Mouse (Mus musculus): ENCODE measurements around the gene Nfat5. TPM values are rescaled to one million over a fixed set of nuclear protein-coding genes. Genes with fewer than 3 reads are reported as not detected.

The Nfat5 gene
- polyA plus RNA-seq, 1 experiment from 2014 or later, result 14.7 TPM

- Histone ChIP-seq H3K27me3 (ENCODE audit: control insufficient read depth, insufficient read depth, low read length) (no peaks in the 10 kb centered on the region), H3K4me3 (ENCODE audit: low read depth, low read length) (no peak overlapping the region), H3K9me3 (ENCODE audit: control insufficient read depth, low read length) (no peaks in the 10 kb centered on the region), H3K36me3 (ENCODE audit: control insufficient read depth, insufficient read depth, low read length) (no peaks in the 10 kb centered on the region), H3K4me1 (replicated peaks; ENCODE audit: control insufficient read depth, insufficient read depth, low read length) (no peaks in the 10 kb centered on the region), H3K4me2 (replicated peaks; ENCODE audit: low read depth, low read length) (no peak overlapping the region), H3K9ac (ENCODE audit: low read depth, low read length) (no peak overlapping the region), H3K27ac (ENCODE audit: low read depth, low read length) (no peak overlapping the region)
- WGBS, result 96% methylated on average over 2 of the region's 2 CpGs
- ATAC-seq (ENCODE audit: low FRiP score) (no peak), DNase-seq (ENCODE audit: low spot score) (no peak)
Observed at GRCm38 (mm10) chr8:107385063-107385462, 91.8 kb downstream of the Nfat5 start.

DNA sequence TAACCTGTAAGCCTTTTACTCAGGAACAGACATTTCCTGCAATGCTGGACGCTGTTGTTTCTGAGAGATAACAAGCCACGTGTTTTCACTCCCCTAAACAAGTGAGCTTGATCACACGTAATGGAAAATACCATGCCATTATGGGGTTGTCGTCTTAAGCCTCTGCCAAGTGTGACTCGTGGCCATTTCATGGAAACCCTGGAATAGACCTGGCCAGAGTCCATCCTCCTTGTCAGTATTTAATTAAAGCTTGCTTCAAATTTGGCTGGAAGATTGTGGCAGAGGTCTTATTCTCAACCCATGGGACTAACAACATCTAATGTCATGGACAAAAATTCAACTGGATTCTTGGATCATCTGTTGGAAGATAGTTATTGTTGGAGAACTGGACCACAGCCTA is 92.9 kb downstream of the Nfat5 start:
- ATAC-seq (ENCODE audit: low FRiP score) (no peak), DNase-seq (ENCODE audit: low spot score) (no peak)
- Histone ChIP-seq H3K4me3 (ENCODE audit: low read depth, low read length) (no peak overlapping the region), H3K36me3 (ENCODE audit: control insufficient read depth, insufficient read depth, low read length) (no peaks in the 10 kb centered on the region), H3K4me1 (replicated peaks; ENCODE audit: control insufficient read depth, insufficient read depth, low read length) (no peaks in the 10 kb centered on the region), H3K27ac (ENCODE audit: low read depth, low read length) (no peak overlapping the region), H3K9ac (ENCODE audit: low read depth, low read length) (no peak overlapping the region), H3K9me3 (ENCODE audit: control insufficient read depth, low read length) (no peaks in the 10 kb centered on the region), H3K4me2 (replicated peaks; ENCODE audit: low read depth, low read length) (no peak overlapping the region), H3K27me3 (ENCODE audit: control insufficient read depth, insufficient read depth, low read length) (no peaks in the 10 kb centered on the region)
- 72% methylated on average over 5 of the region's 5 CpGs for WGBS

DNA sequence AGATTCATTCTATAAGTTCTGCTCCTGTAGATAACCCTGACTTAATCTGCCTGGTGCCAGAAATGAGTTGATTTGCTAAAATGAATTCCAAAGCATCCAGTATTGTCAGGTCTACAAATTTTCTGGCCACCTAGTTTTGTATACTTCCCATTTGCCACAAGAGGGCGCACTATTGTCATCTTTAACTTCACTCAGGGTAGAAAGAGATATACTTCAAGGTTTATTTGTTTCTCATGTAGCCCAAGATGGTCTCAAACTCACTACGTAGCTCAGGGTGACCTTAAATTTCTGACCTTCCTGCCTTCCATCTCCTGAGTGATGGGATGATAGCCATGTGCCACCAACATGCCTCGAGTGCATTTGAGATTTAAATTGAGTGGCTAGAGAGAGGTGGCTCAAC is 93.4 kb downstream of the Nfat5 start:
- WGBS, result 30% methylated on average over 3 of the region's 3 CpGs

DNA sequence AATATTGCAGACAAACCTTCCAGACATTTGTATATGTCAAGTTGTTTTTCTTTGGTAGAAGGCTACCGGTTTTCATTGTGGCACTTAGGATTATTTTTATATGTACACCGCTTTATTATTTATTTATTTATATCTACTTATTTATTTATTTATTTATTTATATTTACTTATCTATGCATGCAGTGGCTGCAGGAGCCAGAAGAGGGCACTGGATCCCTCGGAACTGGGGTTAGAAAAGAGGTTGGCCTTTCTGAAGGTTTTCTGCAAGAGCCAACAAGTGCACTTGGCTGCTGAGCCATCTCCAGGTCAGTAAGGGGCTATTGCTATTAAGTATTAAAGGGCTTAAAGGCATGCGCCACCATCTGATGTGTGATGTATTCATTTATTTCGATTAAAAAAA is 94.6 kb downstream of the Nfat5 start:
- H3K9me3 ChIP-seq (ENCODE audit: control insufficient read depth, low read length), result no peaks in the 10 kb centered on the region
- no peak overlapping the region for H3K9ac ChIP-seq (ENCODE audit: low read depth, low read length)
- H3K4me2 ChIP-seq (replicated peaks; ENCODE audit: low read depth, low read length), result no peak overlapping the region
- H3K4me1 ChIP-seq (replicated peaks; ENCODE audit: control insufficient read depth, insufficient read depth, low read length), result no peaks in the 10 kb centered on the region
- no peaks in the 10 kb centered on the region for H3K27me3 ChIP-seq (ENCODE audit: control insufficient read depth, insufficient read depth, low read length)
- no peak overlapping the region for H3K27ac ChIP-seq (ENCODE audit: low read depth, low read length)
- WGBS, result 71% methylated on average over 5 of the region's 5 CpGs
- ATAC-seq (ENCODE audit: low FRiP score) (no peak), DNase-seq (ENCODE audit: low spot score) (peak; percentile 45)
- H3K4me3 ChIP-seq (ENCODE audit: low read depth, low read length), result no peak overlapping the region
- no peaks in the 10 kb centered on the region for H3K36me3 ChIP-seq (ENCODE audit: control insufficient read depth, insufficient read depth, low read length)

More for the DNA sequence above, 93.4 kb downstream of the Nfat5 start:
- Histone ChIP-seq H3K9ac (ENCODE audit: low read depth, low read length) (no peak overlapping the region), H3K4me2 (replicated peaks; ENCODE audit: low read depth, low read length) (no peak overlapping the region), H3K9me3 (ENCODE audit: control insufficient read depth, low read length) (no peaks in the 10 kb centered on the region), H3K36me3 (ENCODE audit: control insufficient read depth, insufficient read depth, low read length) (no peaks in the 10 kb centered on the region), H3K27me3 (ENCODE audit: control insufficient read depth, insufficient read depth, low read length) (no peaks in the 10 kb centered on the region), H3K27ac (ENCODE audit: low read depth, low read length) (no peak overlapping the region), H3K4me3 (ENCODE audit: low read depth, low read length) (no peak overlapping the region), H3K4me1 (replicated peaks; ENCODE audit: control insufficient read depth, insufficient read depth, low read length) (no peaks in the 10 kb centered on the region)
- DNase-seq (ENCODE audit: low spot score) (peak; percentile 78), ATAC-seq (ENCODE audit: low FRiP score) (no peak)

DNA sequence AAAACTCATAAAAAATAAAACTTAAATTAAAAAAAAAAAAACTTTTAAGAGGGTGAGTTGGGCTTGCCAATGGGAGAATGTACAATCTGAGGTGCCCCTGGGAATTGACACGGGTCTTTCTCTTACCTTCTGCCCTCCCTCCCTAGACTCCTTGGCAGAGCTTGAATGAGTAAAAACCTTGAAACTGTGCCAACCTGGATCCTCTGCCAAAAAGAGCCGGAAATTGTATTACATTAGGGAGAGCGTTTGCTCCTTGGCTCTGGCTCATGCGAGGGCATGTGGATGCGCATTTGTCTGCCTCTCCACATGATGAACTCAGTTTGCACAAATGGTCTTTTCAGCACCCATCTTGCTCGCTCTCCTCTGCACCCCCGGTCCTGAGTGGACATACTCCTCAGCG is 96.3 kb downstream of the Nfat5 start:
- no peaks in the 10 kb centered on the region for H3K36me3 ChIP-seq (ENCODE audit: control insufficient read depth, insufficient read depth, low read length)
- no peak overlapping the region for H3K4me3 ChIP-seq (ENCODE audit: low read depth, low read length)
- no peak overlapping the region for H3K27ac ChIP-seq (ENCODE audit: low read depth, low read length)
- no peaks in the 10 kb centered on the region for H3K4me1 ChIP-seq (replicated peaks; ENCODE audit: control insufficient read depth, insufficient read depth, low read length)
- no peak overlapping the region for H3K4me2 ChIP-seq (replicated peaks; ENCODE audit: low read depth, low read length)
- ATAC-seq (ENCODE audit: low FRiP score) (no peak), DNase-seq (ENCODE audit: low spot score) (no peak)
- no peak overlapping the region for H3K9ac ChIP-seq (ENCODE audit: low read depth, low read length)
- H3K27me3 ChIP-seq (ENCODE audit: control insufficient read depth, insufficient read depth, low read length), result no peaks in the 10 kb centered on the region
- WGBS, result 94% methylated on average over 8 of the region's 8 CpGs
- H3K9me3 ChIP-seq (ENCODE audit: control insufficient read depth, low read length), result no peaks in the 10 kb centered on the region

DNA sequence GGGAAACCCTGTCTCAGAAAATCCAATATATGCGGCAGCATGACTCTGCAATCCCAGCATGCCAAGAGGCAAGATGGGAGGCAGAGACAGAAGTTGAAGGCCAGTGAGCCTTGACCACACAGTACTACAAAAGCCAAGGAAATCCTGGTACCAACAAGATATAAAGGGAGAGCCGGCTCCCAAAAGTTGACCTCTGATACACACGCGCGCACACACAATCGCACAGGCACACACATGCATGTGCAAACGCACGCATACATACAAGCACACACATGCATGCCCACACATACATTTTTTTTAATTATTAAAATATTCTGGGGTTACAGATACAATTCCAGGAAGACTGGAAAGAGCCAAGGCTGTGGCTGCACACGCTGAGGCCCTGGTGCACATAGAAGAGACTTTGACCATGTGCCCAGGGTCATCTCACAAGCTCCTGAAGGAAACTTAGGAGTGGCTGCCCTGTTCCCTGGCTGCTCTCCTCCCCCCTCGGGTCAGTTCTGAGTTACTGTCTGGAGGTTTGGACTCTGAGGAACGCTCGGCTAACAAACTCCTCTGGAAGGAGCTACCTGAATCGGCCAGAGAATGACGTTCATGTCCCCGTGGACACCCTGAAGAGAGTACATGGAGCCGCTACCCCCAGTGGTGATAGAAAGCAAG is 97.3 kb downstream of the Nfat5 start:
- no peak for DNase-seq (ENCODE audit: low spot score)
- 91% methylated on average over 16 of the region's 16 CpGs for WGBS

DNA sequence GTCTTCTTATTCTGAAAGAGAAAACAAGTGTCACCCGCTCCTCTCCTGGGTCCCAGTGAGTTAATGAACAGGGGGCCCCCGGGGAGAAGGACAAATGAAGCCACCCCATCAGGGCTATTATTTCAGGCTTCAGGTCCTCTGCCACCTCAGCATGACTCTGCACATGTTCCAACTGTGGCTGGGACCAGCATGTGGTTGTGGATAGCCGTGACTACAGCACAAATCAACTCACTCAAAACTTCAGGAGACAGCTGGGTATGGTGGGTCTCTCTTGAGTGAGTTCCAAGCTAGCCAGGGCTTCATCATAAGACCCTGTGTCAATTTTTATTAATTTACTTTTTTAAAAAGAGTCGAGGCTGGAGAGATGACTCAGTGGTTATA is 97.9 kb downstream of the Nfat5 start:
- DNase-seq (ENCODE audit: low spot score) (no peak), ATAC-seq (ENCODE audit: low FRiP score) (no peak)
- Histone ChIP-seq H3K4me1 (replicated peaks; ENCODE audit: control insufficient read depth, insufficient read depth, low read length) (no peaks in the 10 kb centered on the region), H3K27me3 (ENCODE audit: control insufficient read depth, insufficient read depth, low read length) (no peaks in the 10 kb centered on the region), H3K4me2 (replicated peaks; ENCODE audit: low read depth, low read length) (no peak overlapping the region), H3K27ac (ENCODE audit: low read depth, low read length) (no peak overlapping the region), H3K9ac (ENCODE audit: low read depth, low read length) (no peak overlapping the region), H3K4me3 (ENCODE audit: low read depth, low read length) (no peak overlapping the region), H3K9me3 (ENCODE audit: control insufficient read depth, low read length) (no peaks in the 10 kb centered on the region), H3K36me3 (ENCODE audit: control insufficient read depth, insufficient read depth, low read length) (no peaks in the 10 kb centered on the region)
- 65% methylated on average over 4 of the region's 4 CpGs for WGBS

More for the DNA sequence above, 97.3 kb downstream of the Nfat5 start:
- no peak overlapping the region for H3K27ac ChIP-seq (ENCODE audit: low read depth, low read length)
- no peak overlapping the region for H3K4me2 ChIP-seq (replicated peaks; ENCODE audit: low read depth, low read length)
- H3K36me3 ChIP-seq (ENCODE audit: control insufficient read depth, insufficient read depth, low read length), result no peaks in the 10 kb centered on the region
- no peaks in the 10 kb centered on the region for H3K9me3 ChIP-seq (ENCODE audit: control insufficient read depth, low read length)
- no peaks in the 10 kb centered on the region for H3K27me3 ChIP-seq (ENCODE audit: control insufficient read depth, insufficient read depth, low read length)
- no peak overlapping the region for H3K4me3 ChIP-seq (ENCODE audit: low read depth, low read length)
- no peak overlapping the region for H3K9ac ChIP-seq (ENCODE audit: low read depth, low read length)
- no peak for ATAC-seq (ENCODE audit: low FRiP score)
- no peaks in the 10 kb centered on the region for H3K4me1 ChIP-seq (replicated peaks; ENCODE audit: control insufficient read depth, insufficient read depth, low read length)

GRCm38 (mm10) chr8:107395397-107395796 is 102.1 kb downstream of the Nfat5 start:
- no peak for DNase-seq (ENCODE audit: low spot score)
- no peak overlapping the region for H3K27ac ChIP-seq (ENCODE audit: low read depth, low read length)

DNA sequence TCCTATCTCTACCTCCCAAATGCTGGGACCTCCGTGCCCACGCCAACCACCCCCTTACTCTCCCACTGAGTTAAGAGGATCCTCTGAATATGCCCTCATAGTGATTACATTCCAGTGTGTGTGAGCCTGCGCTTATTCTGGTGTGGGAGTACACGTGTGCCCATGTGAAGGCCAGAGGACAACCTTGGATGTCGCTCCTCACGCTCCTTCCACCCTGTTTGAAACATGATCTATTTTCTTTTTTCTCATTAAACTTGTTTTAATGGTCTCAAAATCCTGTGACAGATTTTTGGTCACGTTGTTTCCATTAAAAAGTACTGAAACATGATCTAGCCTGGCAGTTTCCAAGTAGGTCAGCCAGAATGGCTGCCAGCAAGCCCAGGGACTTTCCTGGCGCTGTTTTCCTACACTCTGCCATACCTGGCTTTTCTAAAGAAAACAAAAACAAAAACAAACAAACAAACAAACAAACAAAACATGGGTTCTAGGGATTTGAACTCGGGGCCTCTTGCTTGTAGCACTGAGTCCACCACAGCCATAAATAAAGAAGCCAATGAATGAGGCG is 102.9 kb downstream of the Nfat5 start:
- Histone ChIP-seq H3K9me3 (ENCODE audit: control insufficient read depth, low read length) (no peaks in the 10 kb centered on the region), H3K4me1 (replicated peaks; ENCODE audit: control insufficient read depth, insufficient read depth, low read length) (no peaks in the 10 kb centered on the region), H3K36me3 (ENCODE audit: control insufficient read depth, insufficient read depth, low read length) (no peaks in the 10 kb centered on the region), H3K27ac (ENCODE audit: low read depth, low read length) (no peak overlapping the region), H3K4me2 (replicated peaks; ENCODE audit: low read depth, low read length) (no peak overlapping the region), H3K9ac (ENCODE audit: low read depth, low read length) (no peak overlapping the region), H3K4me3 (ENCODE audit: low read depth, low read length) (no peak overlapping the region), H3K27me3 (ENCODE audit: control insufficient read depth, insufficient read depth, low read length) (no peaks in the 10 kb centered on the region)
- DNase-seq (ENCODE audit: low spot score) (no peak), ATAC-seq (ENCODE audit: low FRiP score) (no peak)
- 84% methylated on average over 10 of the region's 10 CpGs for WGBS

More at GRCm38 (mm10) chr8:107395397-107395796, 102.1 kb downstream of the Nfat5 start:
- Histone ChIP-seq H3K4me2 (replicated peaks; ENCODE audit: low read depth, low read length) (no peak overlapping the region), H3K4me1 (replicated peaks; ENCODE audit: control insufficient read depth, insufficient read depth, low read length) (no peaks in the 10 kb centered on the region), H3K9me3 (ENCODE audit: control insufficient read depth, low read length) (no peaks in the 10 kb centered on the region), H3K4me3 (ENCODE audit: low read depth, low read length) (no peak overlapping the region), H3K27me3 (ENCODE audit: control insufficient read depth, insufficient read depth, low read length) (no peaks in the 10 kb centered on the region), H3K9ac (ENCODE audit: low read depth, low read length) (no peak overlapping the region), H3K36me3 (ENCODE audit: control insufficient read depth, insufficient read depth, low read length) (no peaks in the 10 kb centered on the region)
- ATAC-seq (ENCODE audit: low FRiP score), result no peak
